Mouse (Mus musculus) heart, embryonic 16.5 days (tissue): ENCODE results near the gene Prr22. TPM values are rescaled to one million over a fixed set of nuclear protein-coding genes. Genes with fewer than 3 reads are reported as not detected.

Experiments
- ATAC-seq: fragments of 200-750 bp; cut with Nextera tagmentation; replicated peaks from 2 replicates; pipeline ENCODE4 v1.8.0; 2017; ENCODE audit warnings: moderate number of reproducible peaks; ENCODE audit not compliant: insufficient read depth, low FRiP score; ENCODE audit errors: extremely low read depth
- H3K27ac ChIP-seq: fragments of 300-500 bp; sonication (generic); 2 replicates; pipeline ENCODE4 v1.5.1; 2014; ENCODE audit warnings: mild to moderate bottlenecking, low read length, control low read depth, moderate library complexity
- H3K27me3 ChIP-seq: fragments of 300-500 bp; sonication (generic); 2 replicates; pipeline ENCODE4 v1.6.1; 2014; ENCODE audit warnings: low read length, mixed read lengths; ENCODE audit not compliant: control insufficient read depth, insufficient read depth
- H3K36me3 ChIP-seq: fragments of 300-500 bp; sonication (generic); 2 replicates; pipeline ENCODE4 v1.6.1; 2014; ENCODE audit not compliant: control insufficient read depth, insufficient read depth
- H3K4me1 ChIP-seq: fragments of 300-500 bp; sonication (generic); 2 replicates; pipeline ENCODE4 v1.6.1; 2014; ENCODE audit warnings: low read length, mixed read lengths; ENCODE audit not compliant: control insufficient read depth, insufficient read depth
- H3K4me2 ChIP-seq: fragments of 300-500 bp; sonication (generic); 2 replicates; pipeline ENCODE4 v1.6.1; 2014; ENCODE audit warnings: low read depth, mild to moderate bottlenecking, control low read depth, low read length
- H3K4me3 ChIP-seq: fragments of 300-500 bp; sonication (generic); 2 replicates; pipeline ENCODE4 v1.5.1; 2014; ENCODE audit warnings: mild to moderate bottlenecking, control low read depth, low read length
- H3K9ac ChIP-seq: fragments of 300-500 bp; sonication (generic); 2 replicates; pipeline ENCODE4 v1.6.1; 2014; ENCODE audit warnings: low read length, control low read depth
- H3K9me3 ChIP-seq: fragments of 300-500 bp; sonication (generic); replicated peaks from 2 replicates; pipeline ENCODE4 v1.6.1; 2016; ENCODE audit warnings: low read length; ENCODE audit not compliant: control insufficient read depth
- WGBS: fragments of 180-500 bp; shearing (Covaris S2); extraction: QIAGEN DNeasy Blood & Tissue Kit; methylation state at CpG from one replicate; pipeline ENCODE4 v1.1.7; 2014; 5-methylcytosine and 5-hydroxymethylcytosine counted together
- polyA plus RNA-seq: library from polyadenylated mRNA; unstranded; fragments of >200 nt; fragmentation: Nextera tagmentation; extraction: Ambion mirVana; gene quantifications from 2 replicates; pipeline ENCODE4 v1.2.1, GENCODE M21; 2015

The Prr22 gene
- polyA plus RNA-seq = 0.59 and 1.2 TPM in 2 replicates

GRCm38 (mm10) chr17:56769950-56770349 lies at the start of gene Prr22:
Gene Prr22, plus strand, starts transcription at chr17:56770250.
- no peak for ATAC-seq
- H3K4me1 ChIP-seq = peaks cover 5% of the 10 kb centered on the region
- no peaks in the 10 kb centered on the region for H3K9me3 ChIP-seq
- H3K4me2 ChIP-seq = no peak within 1 kb of the TSS
- H3K9ac ChIP-seq = no peak within 1 kb of the TSS
- WGBS = 89% methylated on average over 5 of the region's 5 CpGs
- H3K36me3 ChIP-seq = peaks cover 30% of the 10 kb centered on the region
- H3K4me3 ChIP-seq = no peak within 1 kb of the TSS
- H3K27ac ChIP-seq = no peak within 1 kb of the TSS
- no peaks in the 10 kb centered on the region for H3K27me3 ChIP-seq

GRCm38 (mm10) chr17:56722441-56722840 lies 47.6 kb upstream of the Prr22 start:
- ATAC-seq = no peak
- Histone ChIP-seq H3K4me3 (no peak overlapping the region), H3K9ac (no peak overlapping the region; the same call in 1 of the 2 replicates), H3K9me3 (peaks cover 5% of the 10 kb centered on the region; the same call in 1 of the 2 replicates), H3K27ac (0 out of 2 replicates have a peak overlapping the region, but pooled peaks have one; percentile 27), H3K4me2 (no peak overlapping the region), H3K27me3 (no peaks in the 10 kb centered on the region), H3K36me3 (peaks cover 29% of the 10 kb centered on the region), H3K4me1 (peaks cover 31% of the 10 kb centered on the region)
- WGBS = 80% methylated on average over 5 of the region's 5 CpGs

- 75% methylated on average over 11 of the region's 11 CpGs for WGBS
- peaks cover 29% of the 10 kb centered on the region for H3K36me3 ChIP-seq
- peaks cover 39% of the 10 kb centered on the region for H3K4me1 ChIP-seq
Observed at GRCm38 (mm10) chr17:56723419-56724161, 46.5 kb upstream of the Prr22 start.

GRCm38 (mm10) chr17:56727029-56727649 lies 42.9 kb upstream of the Prr22 start:
- Histone ChIP-seq H3K27ac (peak overlapping the region; percentile 83), H3K4me2 (peak overlapping the region; percentile 52; the same call in 1 of the 2 replicates), H3K9ac (peak overlapping the region; percentile 49), H3K9me3 (peaks cover 5% of the 10 kb centered on the region; the same call in 1 of the 2 replicates), H3K27me3 (no peaks in the 10 kb centered on the region), H3K4me1 (peaks cover 41% of the 10 kb centered on the region), H3K36me3 (peaks cover 19% of the 10 kb centered on the region), H3K4me3 (no peak overlapping the region)
- 13% methylated on average over 7 of the region's 7 CpGs for WGBS
- no peak; the same call in 1 of the 2 replicates for ATAC-seq

More at GRCm38 (mm10) chr17:56723419-56724161, 46.5 kb upstream of the Prr22 start:
- H3K4me3 ChIP-seq = no peak overlapping the region
- H3K27ac ChIP-seq = no peak overlapping the region
- H3K27me3 ChIP-seq = no peaks in the 10 kb centered on the region
- ATAC-seq = no peak
- H3K9me3 ChIP-seq = peaks cover 5% of the 10 kb centered on the region; the same call in 1 of the 2 replicates
- peak overlapping the region; percentile 1; the same call in 1 of the 2 replicates for H3K9ac ChIP-seq
- no peak overlapping the region for H3K4me2 ChIP-seq

GRCm38 (mm10) chr17:56727659-56728058 lies 42.4 kb upstream of the Prr22 start:
- H3K4me3 ChIP-seq = no peak overlapping the region

GRCm38 (mm10) chr17:56728117-56728516 lies 41.9 kb upstream of the Prr22 start:
- Histone ChIP-seq H3K36me3 (peaks cover 11% of the 10 kb centered on the region; the same call in 1 of the 2 replicates), H3K27ac (peak overlapping the region; percentile 83), H3K4me1 (peaks cover 38% of the 10 kb centered on the region), H3K27me3 (0 out of 2 replicates have a peak, but pooled peaks cover under 1% of the 10 kb centered on the region), H3K4me2 (peak overlapping the region; percentile 52; the same call in 1 of the 2 replicates), H3K9ac (peak overlapping the region; percentile 49), H3K4me3 (peak overlapping the region; percentile 9; the same call in 1 of the 2 replicates), H3K9me3 (peaks cover 5% of the 10 kb centered on the region; the same call in 1 of the 2 replicates)
- ATAC-seq = peak; percentile 76
- 5% methylated on average over 12 of the region's 12 CpGs for WGBS

More at GRCm38 (mm10) chr17:56727659-56728058, 42.4 kb upstream of the Prr22 start:
- peak; percentile 56; the same call in 1 of the 2 replicates for ATAC-seq
- peaks cover 41% of the 10 kb centered on the region for H3K4me1 ChIP-seq
- H3K27me3 ChIP-seq = no peaks in the 10 kb centered on the region
- H3K27ac ChIP-seq = peak overlapping the region; percentile 83
- peaks cover 14% of the 10 kb centered on the region for H3K36me3 ChIP-seq
- H3K4me2 ChIP-seq = peak overlapping the region; percentile 52; the same call in 1 of the 2 replicates
- H3K9ac ChIP-seq = peak overlapping the region; percentile 49
- H3K9me3 ChIP-seq = peaks cover 5% of the 10 kb centered on the region; the same call in 1 of the 2 replicates
- WGBS = 8% methylated on average over 12 of the region's 12 CpGs

- no peak overlapping the region for H3K4me2 ChIP-seq
- H3K36me3 ChIP-seq = peaks cover 6% of the 10 kb centered on the region; the same call in 1 of the 2 replicates
- 0 out of 2 replicates have a peak, but pooled peaks cover 2% of the 10 kb centered on the region for H3K27me3 ChIP-seq
- H3K27ac ChIP-seq = peak overlapping the region; percentile 83
- H3K9me3 ChIP-seq = peaks cover 5% of the 10 kb centered on the region; the same call in 1 of the 2 replicates
- 27% methylated on average over 6 of the region's 6 CpGs for WGBS
- no peak overlapping the region for H3K4me3 ChIP-seq
- no peak overlapping the region for H3K9ac ChIP-seq
- no peak for ATAC-seq
- peaks cover 35% of the 10 kb centered on the region for H3K4me1 ChIP-seq
Observed at GRCm38 (mm10) chr17:56729151-56729550, 40.9 kb upstream of the Prr22 start.

- H3K36me3 ChIP-seq = peaks cover 6% of the 10 kb centered on the region; the same call in 1 of the 2 replicates
- H3K27me3 ChIP-seq = 0 out of 2 replicates have a peak, but pooled peaks cover 2% of the 10 kb centered on the region
- WGBS = 47% methylated on average over 2 of the region's 2 CpGs
- H3K4me1 ChIP-seq = peaks cover 35% of the 10 kb centered on the region
- peaks cover 5% of the 10 kb centered on the region; the same call in 1 of the 2 replicates for H3K9me3 ChIP-seq
- no peak overlapping the region for H3K9ac ChIP-seq
- H3K4me2 ChIP-seq = no peak overlapping the region
- ATAC-seq = no peak
- H3K27ac ChIP-seq = no peak overlapping the region
- no peak overlapping the region for H3K4me3 ChIP-seq
Observed at GRCm38 (mm10) chr17:56729656-56730055, 40.4 kb upstream of the Prr22 start.
